Mouse (Mus musculus) forebrain, embryonic 13.5 days (tissue): ENCODE data around the gene Shisa7. TPM values are rescaled to one million over a fixed set of nuclear protein-coding genes. Genes with fewer than 3 reads are reported as not detected.

Experiments used
- polyA plus RNA-seq: library from polyadenylated mRNA; unstranded; fragments of >200 nt; fragmentation: Nextera tagmentation; extraction: Ambion mirVana; gene quantifications from 2 replicates; pipeline ENCODE4 v1.2.1, GENCODE M21; 2015

Gene Shisa7
- polyA plus RNA-seq, 1 experiment from 2014 or later: 5.6 TPM

Other genes starting within 250 kb of the Shisa7 start
- gene Ptprh, start 240.7 kb downstream of the Shisa7 start, polyA plus RNA-seq: 0.09 and 0.13 TPM in 2 replicates
- gene Tmem86b, start 213.3 kb downstream of the Shisa7 start, polyA plus RNA-seq: 2.9 and 3.3 TPM in 2 replicates
- 7.8 and 8.1 TPM in 2 replicates for gene Ppp6r1, start 185.7 kb downstream of the Shisa7 start, polyA plus RNA-seq
- gene Hspbp1, start 159.6 kb downstream of the Shisa7 start, polyA plus RNA-seq: 117 and 125 TPM in 2 replicates
- 6.1 and 6.5 TPM in 2 replicates for gene Brsk1, start 154.1 kb downstream of the Shisa7 start, polyA plus RNA-seq
- 0.27 and 0.29 TPM in 2 replicates for gene Tmem150b, start 119.4 kb downstream of the Shisa7 start, polyA plus RNA-seq
- gene Kmt5c, start 104.6 kb downstream of the Shisa7 start, polyA plus RNA-seq: 75.3 and 84.3 TPM in 2 replicates
- 17.8 and 22.1 TPM in 2 replicates for gene Cox6b2, start 91.6 kb downstream of the Shisa7 start, polyA plus RNA-seq
- gene Fam71e2, start 73.4 kb downstream of the Shisa7 start, polyA plus RNA-seq: not detected in 2 replicates
- gene Il11, start 61.8 kb downstream of the Shisa7 start, polyA plus RNA-seq: 0.17 and 0.40 TPM in 2 replicates
- gene Tmem190, start 61.8 kb downstream of the Shisa7 start, polyA plus RNA-seq: not detected in 2 replicates
- 2.6 and 2.7 TPM in 2 replicates for gene Tmem238, start 55.0 kb downstream of the Shisa7 start, polyA plus RNA-seq
- gene Rpl28, start 51.8 kb downstream of the Shisa7 start, polyA plus RNA-seq: 244 and 284 TPM in 2 replicates
- 398 and 454 TPM in 2 replicates for gene Ube2s, start 32.1 kb downstream of the Shisa7 start, polyA plus RNA-seq
- gene Isoc2b, start 25.6 kb upstream of the Shisa7 start, polyA plus RNA-seq: 2.7 and 3.4 TPM in 2 replicates
- gene Isoc2a, start 32.5 kb upstream of the Shisa7 start, polyA plus RNA-seq: 0.63 and 0.77 TPM in 2 replicates
- 0.26 and 0.45 TPM in 2 replicates for gene Gm36210, start 61.8 kb upstream of the Shisa7 start, polyA plus RNA-seq
- gene Zfp628, start 70.5 kb upstream of the Shisa7 start, polyA plus RNA-seq: 4.3 and 4.5 TPM in 2 replicates
- gene Nat14, start 77.3 kb upstream of the Shisa7 start, polyA plus RNA-seq: 21.2 and 24.9 TPM in 2 replicates
- gene Ssc5d, start 81.1 kb upstream of the Shisa7 start, polyA plus RNA-seq: 0.23 and 0.30 TPM in 2 replicates
- not detected in 2 replicates for gene Sbk2, start 119.7 kb upstream of the Shisa7 start, polyA plus RNA-seq
- 0.09 and 0.19 TPM in 2 replicates for gene Sbk3, start 126.5 kb upstream of the Shisa7 start, polyA plus RNA-seq
- 51.2 and 56.5 TPM in 2 replicates for gene Zfp579, start 151.5 kb upstream of the Shisa7 start, polyA plus RNA-seq
- gene Zfp524, start 169.7 kb upstream of the Shisa7 start, polyA plus RNA-seq: 9.1 and 10.4 TPM in 2 replicates
- gene Fiz1, start 170.0 kb upstream of the Shisa7 start, polyA plus RNA-seq: 46.6 and 51.2 TPM in 2 replicates
- gene Gm44973, start 170.8 kb upstream of the Shisa7 start, polyA plus RNA-seq: 1.5 and 2.1 TPM in 2 replicates
- 5.1 and 5.4 TPM in 2 replicates for gene Zfp865, start 175.7 kb upstream of the Shisa7 start, polyA plus RNA-seq
- 17.0 and 19.7 TPM in 2 replicates for gene Ccdc106, start 175.9 kb upstream of the Shisa7 start, polyA plus RNA-seq
- gene 4632433K11Rik, start 189.4 kb upstream of the Shisa7 start, polyA plus RNA-seq: not detected in 2 replicates
- 5.6 and 8.4 TPM in 2 replicates for gene Zfp784, start 193.8 kb upstream of the Shisa7 start, polyA plus RNA-seq
- gene Zfp580, start 206.8 kb upstream of the Shisa7 start, polyA plus RNA-seq: 45.3 and 45.6 TPM in 2 replicates
- 149 and 152 TPM in 2 replicates for gene U2af2, start 217.4 kb upstream of the Shisa7 start, polyA plus RNA-seq
- gene Epn1, start 235.5 kb upstream of the Shisa7 start, polyA plus RNA-seq: 60.5 and 68.9 TPM in 2 replicates